Mouse (Mus musculus) layer of hippocampus, adult 2 months (tissue): ENCODE measurements around the gene Gjb4. TPM values are rescaled to one million over a fixed set of nuclear protein-coding genes. Genes with fewer than 3 reads are reported as not detected.

Source experiments
- DNase-seq, 2 experiments: peaks; one replicate each; pipeline ENCODE4 v3.0.0; 2022; ENCODE audit warnings: low spot score in 2 of 2
- H3K27ac ChIP-seq: fragments of 200-600 bp; 2 replicates; pipeline ENCODE4 v1.8.1; 2022
- H3K4me3 ChIP-seq: fragments of 200-600 bp; 2 replicates; pipeline ENCODE4 v1.8.1; 2022; ENCODE audit warnings: mild to moderate bottlenecking
- CTCF ChIP-seq: fragments of 200-600 bp; conservative IDR thresholded peaks from 2 replicates; pipeline ENCODE4 v1.8.1; 2022; ENCODE audit warnings: antibody characterized with exemption, mild to moderate bottlenecking, moderate library complexity
- total RNA-seq, 2 experiments: library from RNA; stranded (reverse); gene quantifications; 2 replicates each; pipeline ENCODE4 v1.2.3; 2021

The Gjb4 gene
- total RNA-seq, 2 experiments from 2014 or later, result not detected

DNA sequence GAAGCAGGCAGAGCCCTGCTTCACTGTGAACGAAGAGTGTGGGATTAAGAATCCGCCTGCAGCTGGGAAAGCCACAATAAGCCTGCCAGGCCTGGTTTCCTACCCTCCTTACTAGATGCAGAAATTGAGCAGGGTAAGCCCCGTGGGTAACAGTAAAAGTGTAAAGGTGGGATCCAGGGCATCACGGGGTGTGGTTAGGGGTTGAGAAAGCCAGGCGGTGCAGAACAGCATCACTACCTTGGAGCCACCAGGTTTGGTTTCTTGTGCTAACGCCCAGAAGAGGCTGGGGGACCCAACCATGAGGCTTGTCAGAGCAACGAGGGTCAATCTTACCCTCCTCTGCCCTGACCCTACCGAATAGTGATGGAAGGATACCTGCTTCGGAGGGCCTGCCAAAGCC is 39.3 kb downstream of the Gjb4 start:
- no peak for TF ChIP-seq CTCF
- no peak for DNase-seq
- Histone ChIP-seq H3K27ac (peak overlapping the region; percentile 55), H3K4me3 (peak overlapping the region; percentile 71)

DNA sequence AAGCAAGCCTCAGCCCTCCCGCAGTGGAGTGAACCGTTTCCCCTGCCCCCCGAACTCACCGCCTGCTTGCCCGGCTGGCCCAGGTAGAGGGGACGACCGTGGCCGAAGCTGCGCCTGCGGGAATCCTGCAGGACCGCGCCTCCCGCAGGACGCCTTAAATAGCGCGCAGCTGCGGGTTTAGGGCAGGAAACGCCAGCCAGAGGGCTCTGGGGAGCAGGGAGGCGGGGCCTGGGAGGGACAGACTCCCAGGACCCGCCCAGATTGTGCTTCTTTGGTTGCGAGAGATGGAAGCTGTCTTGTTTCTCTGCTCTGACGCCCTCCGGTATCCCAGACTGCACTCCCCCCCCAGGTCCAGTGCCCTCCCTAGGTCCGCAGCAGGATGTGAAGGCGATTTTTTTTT is 40.0 kb downstream of the Gjb4 start, which contains the start of gene Gja4:
Gene Gja4 (minus strand): TSS at position 179 of the 400 bp plus-strand sequence.
- peak; percentile 66 for TF ChIP-seq CTCF
- peak within 1 kb of the TSS; percentile 55 for H3K27ac ChIP-seq
- H3K4me3 ChIP-seq, result peak within 1 kb of the TSS; percentile 71
- DNase-seq, result peak; percentile 49 to 59

- DNase-seq, result no peak
- H3K4me3 ChIP-seq, result peak overlapping the region; percentile 9; the same call in 1 of the 2 replicates
- H3K27ac ChIP-seq, result no peak overlapping the region
- no peak for TF ChIP-seq CTCF
These were observed 41.5 kb downstream of the Gjb4 start for GRCm38 (mm10) chr4:127312349-127312748.

- H3K27ac ChIP-seq, result no peak overlapping the region
- no peak for DNase-seq
- no peak for TF ChIP-seq CTCF
- H3K4me3 ChIP-seq, result no peak overlapping the region; the same call in 1 of the 2 replicates
These were observed 42.3 kb downstream of the Gjb4 start for GRCm38 (mm10) chr4:127311561-127311960.

DNA sequence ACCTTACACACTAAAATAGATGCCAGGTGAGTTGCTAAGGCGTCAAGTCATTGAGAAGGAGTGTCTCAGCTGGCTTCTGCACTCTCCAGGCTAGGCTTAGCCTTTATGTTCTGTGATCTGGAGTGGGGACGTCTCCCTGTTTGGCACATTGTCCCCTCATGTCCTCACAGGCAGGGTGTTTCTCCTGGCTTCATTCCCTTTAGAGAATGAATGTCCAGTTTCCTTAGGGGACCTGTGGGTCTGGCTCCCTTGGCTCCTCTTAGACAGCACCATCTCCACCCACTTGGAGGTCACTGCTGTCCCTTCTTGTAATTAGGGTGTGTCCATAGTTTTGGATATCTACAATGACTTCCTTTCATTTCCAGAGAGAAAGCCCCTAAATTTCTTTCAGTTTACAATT is 47.0 kb downstream of the Gjb4 start:
- no peak for DNase-seq
- no peak for TF ChIP-seq CTCF
- Histone ChIP-seq H3K4me3 (no peak overlapping the region), H3K27ac (no peak overlapping the region)

- H3K27ac ChIP-seq, result no peak overlapping the region
- no peak overlapping the region for H3K4me3 ChIP-seq
- no peak for TF ChIP-seq CTCF
- DNase-seq, result no peak
These were observed 50.1 kb downstream of the Gjb4 start for GRCm38 (mm10) chr4:127303796-127304195.

Other genes with a start within 250 kb of the Gjb4 start
- 1 to 10 TPM; 5.5 to 5.8 TPM for gene Tmem35b, start 230.4 kb downstream of the Gjb4 start, total RNA-seq
- gene Dlgap3, start 184.9 kb downstream of the Gjb4 start, total RNA-seq, result 100 to 1,000 TPM; 283 to 292 TPM
- 10 to 100 TPM; 48.5 to 55.1 TPM for gene Smim12, start 110.3 kb downstream of the Gjb4 start, total RNA-seq
- 1 to 10 TPM; 2.2 to 4.2 TPM for gene Gja4, start 40.0 kb downstream of the Gjb4 start, total RNA-seq
- under 1 TPM; 0.37 to 0.38 TPM for gene Gjb3, start 23.2 kb downstream of the Gjb4 start, total RNA-seq
- gene Gjb5, start 4.1 kb upstream of the Gjb4 start, total RNA-seq, result not detected